Mouse (Mus musculus) embryo, embryonic 10 days (tissue): ENCODE measurements around the gene Plac9a.
"Not testable (repeated sequence)": the region's sequence is repeated elsewhere in the genome, so short reads cannot be mapped to it uniquely, and the experiment has no call there.

Experiments used
- DNase-seq: peaks from one replicate; pipeline ENCODE4 v3.0.0-alpha.2; 2015; ENCODE audit warnings: low spot score

Plac9a gene

DNA sequence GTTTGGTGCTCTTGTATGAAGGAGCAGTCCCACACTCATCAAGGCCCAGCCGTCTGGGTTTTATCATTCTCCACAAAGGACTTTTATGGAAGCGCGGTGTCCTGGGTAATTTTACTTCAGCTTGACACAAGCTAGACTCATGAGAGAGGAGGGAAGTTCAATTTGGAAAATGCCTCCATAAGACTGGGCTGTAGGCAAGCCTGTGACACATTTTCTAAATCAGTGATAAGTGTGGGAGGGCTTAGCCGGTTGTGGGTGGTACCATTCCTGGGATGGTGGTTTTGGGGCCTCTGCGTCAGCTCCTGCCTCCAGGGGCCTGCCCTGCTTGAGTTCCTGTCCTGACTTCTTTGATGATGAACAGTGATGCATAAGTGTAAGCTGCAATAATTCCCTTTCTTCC, 37.6 kb downstream of the Plac9a start:
- no peak for DNase-seq

DNA sequence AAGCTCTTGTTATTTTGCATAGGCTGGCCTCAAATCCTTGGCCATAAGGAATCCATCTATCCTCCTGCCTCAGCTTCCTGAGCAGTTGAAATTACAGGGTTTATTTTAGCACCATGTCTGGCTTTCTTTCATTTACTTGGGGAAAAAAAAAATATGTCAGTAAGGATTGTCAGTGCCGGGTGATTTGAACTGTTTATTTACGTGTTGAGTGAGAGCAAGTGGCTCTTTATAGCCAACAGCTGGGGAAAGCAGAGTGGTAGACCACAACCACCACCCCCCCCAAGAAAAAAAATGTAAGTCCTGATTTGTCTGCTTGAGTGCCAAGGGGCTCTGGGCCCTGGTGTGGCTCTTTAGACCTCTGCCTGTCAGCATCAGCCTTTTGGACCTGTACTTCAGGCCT, 39.2 kb downstream of the Plac9a start:
- no peak for DNase-seq

DNA sequence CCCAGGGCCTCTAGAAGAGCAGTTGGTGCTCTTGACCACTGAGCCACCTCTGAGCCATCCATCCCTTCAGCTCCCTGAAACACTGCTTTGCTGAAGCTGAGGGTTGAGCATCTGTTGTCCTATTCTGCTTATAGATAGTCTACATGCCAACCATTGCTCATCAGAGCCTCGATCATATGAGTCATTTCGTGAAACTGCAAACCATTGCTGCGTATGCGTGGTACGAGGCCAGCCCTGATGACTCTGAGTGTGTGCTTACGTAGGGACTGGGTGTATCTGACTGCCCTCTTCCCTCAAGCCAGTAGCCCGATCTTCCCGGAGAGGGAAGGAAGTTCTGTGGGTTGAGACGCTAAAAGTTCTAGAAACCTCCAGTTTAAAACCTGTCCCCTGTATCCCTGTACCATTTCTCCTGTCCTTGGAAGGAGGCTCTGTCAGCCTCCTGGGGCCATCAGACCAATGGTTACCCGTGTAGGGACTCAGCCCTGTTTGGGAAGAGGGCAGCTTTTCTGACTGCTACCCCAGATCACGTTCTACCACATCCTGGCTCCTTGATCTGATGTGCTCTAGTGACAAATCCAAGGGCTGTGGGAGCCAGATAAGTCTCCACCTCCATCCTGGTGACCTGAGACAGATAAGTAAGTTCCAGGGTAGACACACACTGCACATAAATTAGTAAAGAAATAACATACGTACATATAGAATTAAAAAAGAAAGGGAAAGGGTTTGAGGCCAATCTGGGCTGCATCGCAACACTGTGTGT, 40.9 kb downstream of the Plac9a start:
- no peak for DNase-seq

DNA sequence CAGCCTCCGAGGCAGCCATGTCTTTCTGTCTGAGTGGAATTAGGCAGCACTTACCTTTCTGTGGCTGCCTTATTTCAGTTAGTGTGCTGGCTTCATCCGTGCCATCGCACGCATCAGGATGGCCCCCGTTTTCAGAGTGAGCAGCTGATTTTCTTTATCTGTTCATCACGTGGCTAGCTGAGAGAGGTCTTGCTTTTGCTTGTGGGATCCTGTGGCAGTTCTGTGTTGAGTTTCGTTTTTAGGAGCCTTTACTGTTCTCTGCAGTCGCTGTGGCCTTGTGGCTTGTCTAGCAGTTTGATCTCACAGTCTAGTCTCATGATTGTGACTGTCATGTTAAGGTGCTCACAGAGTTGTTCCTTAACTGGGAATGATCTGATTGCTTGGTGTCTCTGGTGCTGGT, 45.0 kb downstream of the Plac9a start:
- no peak for DNase-seq

DNA sequence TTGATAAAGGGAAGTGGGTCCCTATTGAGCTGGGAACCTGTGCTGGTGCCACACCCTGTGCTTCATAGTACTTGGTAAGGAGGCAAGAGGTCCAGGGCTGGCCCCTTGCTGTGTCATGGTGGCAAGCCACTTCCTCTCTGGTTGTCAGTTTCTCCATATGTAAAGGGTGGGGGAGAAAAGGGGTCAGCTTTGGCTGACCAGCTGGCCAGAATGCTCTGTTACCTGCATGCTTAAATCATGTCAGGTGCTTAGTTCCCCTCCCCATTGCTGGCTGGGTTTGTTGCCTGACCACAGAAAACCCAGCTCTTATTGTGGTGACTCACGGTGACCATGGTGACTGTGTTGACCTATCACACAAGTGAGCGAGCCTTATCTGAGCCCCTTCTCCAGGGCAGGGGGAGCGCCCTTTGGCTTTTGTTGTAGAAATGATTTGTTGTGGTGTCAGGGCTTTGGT, 45.7 kb downstream of the Plac9a start:
- peak; percentile 28 for DNase-seq

DNA sequence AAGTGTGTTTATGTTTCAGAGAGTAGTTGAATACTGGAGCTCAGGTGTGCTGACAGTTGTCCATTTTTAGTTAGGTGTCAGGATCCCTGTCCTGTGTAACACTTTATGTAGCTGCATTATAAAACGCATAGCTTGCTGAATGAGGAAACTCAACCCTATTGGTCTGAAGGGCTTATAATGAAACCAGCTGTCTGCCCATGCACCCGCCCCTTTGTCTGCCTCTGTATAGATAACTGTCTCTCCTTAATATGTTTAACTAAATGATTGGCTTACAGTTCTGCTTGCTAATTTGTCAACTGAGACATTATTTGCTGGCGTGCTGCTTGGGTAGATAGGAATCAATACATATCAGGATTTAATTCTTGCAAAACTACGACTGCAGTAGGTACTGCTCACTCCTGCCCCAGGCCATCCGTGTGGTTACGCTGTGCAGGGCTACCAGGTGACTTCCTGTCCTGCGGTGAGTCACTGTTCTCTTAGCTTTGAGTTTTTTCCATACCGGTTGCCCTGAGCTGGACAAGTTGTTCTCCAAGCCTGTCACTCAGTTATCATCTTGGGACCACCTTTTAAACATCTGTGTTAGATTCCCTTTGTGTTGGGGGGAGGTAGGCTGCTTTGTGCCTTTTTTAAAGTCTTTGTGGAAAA, 47.5 kb downstream of the Plac9a start:
- no peak for DNase-seq

DNA sequence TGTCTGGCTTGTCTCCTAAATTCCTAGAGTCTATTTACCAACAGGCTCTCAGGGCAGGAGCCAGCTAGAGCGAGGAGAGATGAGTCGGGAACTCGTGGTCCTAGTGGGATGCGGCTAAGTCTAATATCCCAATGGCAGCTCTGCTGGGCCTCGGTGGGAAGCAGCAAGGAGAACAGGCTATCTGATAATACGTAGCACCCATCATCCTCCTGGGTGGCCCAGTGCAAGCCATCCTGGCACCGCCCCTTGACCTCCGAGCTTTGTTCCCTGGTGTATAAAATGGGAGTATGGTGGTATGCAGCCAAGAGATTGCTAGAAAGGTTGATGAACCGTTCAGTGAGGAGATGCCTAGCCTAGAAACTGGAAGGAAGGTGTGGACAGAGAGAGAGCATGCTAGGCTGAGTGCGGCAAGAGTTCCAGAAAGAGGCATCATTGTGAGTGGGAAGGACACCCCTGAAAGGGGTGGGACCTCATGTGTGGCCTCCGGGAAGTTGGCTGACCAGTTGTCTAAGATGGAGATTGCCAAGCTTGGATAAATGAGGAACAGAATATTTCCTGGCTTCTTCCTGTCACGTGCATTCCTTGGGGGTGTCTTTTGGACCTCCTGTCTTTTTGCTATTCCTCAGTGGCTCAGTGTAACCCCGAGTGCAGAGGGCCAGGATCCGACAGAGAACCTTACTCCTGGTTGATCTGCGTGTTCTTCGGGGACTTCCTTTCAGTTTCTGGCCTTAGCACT, 49.0 kb downstream of the Plac9a start:
- DNase-seq, result no peak

DNA sequence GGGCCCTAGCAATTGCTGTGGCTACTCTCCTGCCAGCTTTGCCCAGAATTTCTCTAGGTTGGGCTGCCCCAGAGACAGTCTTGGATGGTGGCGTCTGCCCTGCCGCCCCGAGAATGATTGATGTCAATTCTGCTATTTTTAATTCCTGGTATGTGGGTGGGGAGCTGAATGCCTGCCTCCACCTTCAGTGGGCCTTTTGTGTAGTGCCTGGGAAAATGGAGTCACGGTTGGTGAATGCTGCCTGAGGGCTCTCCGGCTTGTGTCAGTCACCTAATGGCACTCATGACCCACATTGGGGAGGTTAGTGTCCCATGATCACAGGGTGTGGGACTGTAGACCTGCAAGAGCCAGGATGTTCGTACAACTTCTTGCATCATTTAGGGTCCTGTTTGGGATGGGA, 49.6 kb downstream of the Plac9a start:
- no peak for DNase-seq

DNA sequence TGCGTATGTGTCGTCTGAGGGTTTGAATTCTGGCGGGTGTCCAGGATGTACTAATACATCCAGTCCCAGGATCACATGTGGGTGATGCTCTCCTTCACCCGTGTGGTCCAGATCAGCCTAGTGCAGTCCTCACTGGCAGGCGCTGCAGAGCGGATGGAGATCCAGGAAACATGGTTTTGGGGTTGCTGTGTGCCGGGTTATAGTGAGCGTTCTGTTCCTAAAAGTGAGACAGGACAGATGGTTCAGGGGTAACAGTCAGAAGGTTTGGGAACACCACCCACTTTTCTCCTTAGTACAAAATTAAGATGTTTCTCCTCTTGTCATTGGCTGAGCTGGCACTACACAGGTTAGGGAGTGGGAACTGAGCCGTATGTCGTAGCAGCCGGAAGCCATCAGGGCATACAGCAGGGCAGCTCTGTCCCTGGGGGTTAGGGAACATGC, 50.8 kb downstream of the Plac9a start:
- no peak for DNase-seq

DNA sequence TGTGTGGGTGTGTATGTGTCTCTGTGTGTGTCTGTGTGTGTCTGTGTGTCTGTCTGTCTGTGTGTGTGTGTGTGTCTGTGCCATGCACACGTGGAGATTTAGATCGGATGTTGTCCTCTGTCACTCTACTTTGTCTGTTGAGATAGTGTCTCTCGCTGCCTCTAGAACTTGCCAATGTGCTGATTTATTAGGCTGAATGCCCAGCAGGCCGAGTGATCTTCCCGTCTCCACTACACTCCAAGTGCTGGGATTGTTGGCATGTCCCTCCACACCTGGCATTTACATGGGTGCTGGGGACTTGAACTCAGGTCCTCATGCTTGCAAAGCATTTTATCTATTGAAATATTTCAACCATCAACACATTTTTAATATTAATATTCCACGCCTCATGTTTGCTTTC, 51.7 kb downstream of the Plac9a start:
- DNase-seq, result no peak

DNA sequence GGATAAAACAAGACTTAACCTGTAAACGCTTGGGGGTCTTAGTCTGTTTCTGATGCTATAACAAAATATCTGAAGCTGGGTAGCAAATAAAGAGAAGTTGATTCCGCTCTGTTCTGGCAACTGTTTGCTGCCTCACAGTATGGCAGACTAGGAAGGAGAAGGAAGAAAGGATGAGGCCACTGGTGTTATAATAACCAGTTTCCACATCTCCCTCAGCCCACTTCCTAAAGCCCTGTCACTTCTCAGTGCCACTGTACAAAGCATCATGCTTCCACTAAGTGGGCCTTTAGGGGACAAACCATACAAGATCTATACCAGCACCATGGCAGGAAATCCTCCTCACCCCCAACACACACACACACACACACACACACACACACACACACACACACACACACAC, 52.5 kb downstream of the Plac9a start:
- DNase-seq, result no peak

DNA sequence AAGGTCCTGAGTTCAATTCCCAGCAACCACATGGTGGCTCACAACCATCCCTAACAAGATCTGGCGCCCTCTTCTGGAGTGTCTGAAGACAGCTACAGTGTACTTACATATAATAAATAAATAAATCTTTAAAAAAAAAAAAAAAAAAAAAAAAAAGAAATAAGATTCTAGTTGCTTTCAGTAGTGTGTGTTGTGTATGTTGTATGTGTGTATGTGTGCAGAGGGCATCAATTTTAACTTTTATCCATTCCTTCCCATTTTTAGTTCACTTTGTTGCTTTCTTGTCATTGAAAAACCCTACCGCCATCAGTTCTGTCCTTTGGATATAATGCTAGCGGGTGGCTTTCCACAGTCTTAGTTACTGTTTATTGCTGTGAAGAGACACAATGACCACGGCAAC, 54.2 kb downstream of the Plac9a start:
- not testable (repeated sequence) for DNase-seq

DNA sequence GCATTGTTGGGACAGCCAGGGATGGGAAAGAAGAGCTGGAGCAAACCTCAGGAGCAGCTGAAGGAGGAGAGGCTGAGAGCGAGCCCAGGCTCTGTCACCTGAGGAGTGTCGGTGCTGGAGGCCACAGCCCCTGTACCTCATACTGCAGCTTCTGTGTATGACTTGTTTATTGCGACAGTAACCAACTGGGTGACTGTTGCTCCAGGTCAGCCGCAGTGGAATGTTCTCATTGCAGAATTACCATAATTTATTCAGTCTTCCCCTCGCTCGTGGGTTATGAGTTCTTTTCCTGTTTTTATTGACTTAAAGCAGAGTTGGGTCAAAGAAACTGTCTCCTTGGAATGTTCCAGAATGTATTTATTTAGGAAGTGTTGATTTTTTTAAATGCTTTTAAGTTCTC, 54.7 kb downstream of the Plac9a start:
- no peak for DNase-seq

DNA sequence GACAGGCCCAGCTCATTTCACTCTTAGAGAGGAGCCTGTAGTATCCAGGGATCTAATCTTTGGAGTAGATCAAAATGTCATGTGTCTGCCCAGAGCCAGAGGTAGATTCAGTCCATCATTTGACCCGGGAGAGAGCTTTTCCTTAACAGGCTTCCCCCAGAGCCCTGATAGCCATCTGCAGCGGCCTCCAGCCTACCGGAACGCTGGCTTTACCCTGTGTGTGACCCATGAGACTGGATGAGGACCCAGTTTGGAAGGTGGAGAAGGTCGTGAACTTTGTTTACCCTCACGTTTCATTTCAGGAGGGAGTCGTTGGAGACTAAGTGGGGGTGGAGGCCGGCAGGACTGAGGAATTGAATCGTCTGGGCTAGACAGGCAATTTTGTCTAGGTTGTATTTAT, 55.2 kb downstream of the Plac9a start:
- no peak for DNase-seq

DNA sequence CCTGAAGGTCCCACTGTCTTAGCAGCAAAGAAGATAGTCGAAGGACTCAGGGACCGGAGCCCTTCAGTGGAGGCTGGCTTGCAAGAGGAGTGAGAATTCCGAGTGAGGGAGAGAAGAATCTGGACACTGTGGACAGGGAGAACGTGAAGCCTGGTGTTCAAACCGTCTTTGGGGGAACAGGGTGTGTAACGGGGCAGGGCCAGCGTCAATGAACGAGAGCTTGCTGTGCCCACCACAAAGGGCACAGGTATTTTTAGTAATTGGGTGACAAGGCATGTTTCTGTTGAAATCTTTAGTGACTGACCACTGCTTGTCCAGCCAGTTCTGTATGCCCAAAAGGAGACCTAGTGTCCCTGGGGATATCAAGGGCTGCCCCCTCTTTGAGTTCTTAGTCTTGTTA, 56.4 kb downstream of the Plac9a start:
- no peak for DNase-seq

DNA sequence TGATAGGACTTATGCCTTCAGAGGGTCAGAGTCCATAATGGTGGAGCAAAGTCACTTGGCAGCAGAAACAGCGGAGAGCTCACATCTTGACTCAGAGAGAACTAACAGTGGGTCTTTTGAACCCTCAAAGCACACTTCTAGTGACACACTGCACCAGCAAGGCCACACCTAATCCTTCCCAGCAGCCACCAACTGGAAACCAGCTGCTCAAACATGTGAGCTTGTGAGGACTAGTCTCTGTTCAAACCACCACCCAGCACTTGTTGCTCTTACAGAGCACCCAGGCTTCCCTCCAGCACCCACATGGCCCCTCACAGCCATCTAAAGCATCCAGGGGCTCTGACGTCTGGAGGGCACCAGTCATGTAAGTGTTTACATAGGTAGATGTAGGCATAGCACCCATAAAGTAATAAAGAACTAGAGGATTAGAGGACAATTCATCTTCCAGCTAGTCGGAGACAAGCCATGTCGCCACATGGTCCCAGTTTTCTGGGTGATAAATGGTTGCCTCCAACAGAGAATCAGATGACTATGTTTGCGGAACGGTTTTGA, 57.0 kb downstream of the Plac9a start:
- DNase-seq, result no peak

DNA sequence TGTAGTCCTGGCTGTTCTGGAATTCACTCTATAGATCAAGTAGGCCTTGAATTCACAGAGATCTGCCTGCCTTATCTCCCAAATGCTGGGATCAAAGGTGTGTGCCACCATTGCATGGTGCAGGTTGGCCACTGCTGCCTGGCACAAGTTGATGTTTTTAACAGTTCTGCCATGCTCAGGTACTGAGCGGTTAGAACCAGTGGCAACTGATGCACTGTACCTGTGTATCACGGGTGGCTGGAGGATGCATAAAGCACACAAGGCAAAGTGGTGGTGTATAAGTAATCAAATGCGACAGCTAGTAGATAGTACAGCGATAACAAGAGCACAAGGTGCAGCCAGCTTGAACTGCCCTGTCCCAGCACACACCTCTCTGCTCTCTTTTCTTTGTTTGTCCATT, 58.5 kb downstream of the Plac9a start:
- DNase-seq, result no peak

DNA sequence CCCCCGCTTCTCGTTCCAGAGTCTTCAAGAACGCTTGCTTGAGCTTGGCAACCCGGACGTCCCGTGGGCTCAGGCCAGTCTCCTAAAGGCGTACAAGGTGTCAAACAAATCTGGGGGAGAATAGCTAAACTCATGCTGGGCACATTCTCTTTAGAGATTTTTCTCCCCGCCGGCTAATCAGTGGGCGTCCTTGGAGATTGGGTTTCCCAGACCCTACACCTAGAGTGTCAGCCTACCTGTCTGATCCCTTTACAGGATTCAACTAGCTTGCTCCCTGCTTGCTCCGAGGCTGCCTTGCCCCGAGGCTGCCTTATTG, 60.3 kb downstream of the Plac9a start:
- DNase-seq, result no peak

DNA sequence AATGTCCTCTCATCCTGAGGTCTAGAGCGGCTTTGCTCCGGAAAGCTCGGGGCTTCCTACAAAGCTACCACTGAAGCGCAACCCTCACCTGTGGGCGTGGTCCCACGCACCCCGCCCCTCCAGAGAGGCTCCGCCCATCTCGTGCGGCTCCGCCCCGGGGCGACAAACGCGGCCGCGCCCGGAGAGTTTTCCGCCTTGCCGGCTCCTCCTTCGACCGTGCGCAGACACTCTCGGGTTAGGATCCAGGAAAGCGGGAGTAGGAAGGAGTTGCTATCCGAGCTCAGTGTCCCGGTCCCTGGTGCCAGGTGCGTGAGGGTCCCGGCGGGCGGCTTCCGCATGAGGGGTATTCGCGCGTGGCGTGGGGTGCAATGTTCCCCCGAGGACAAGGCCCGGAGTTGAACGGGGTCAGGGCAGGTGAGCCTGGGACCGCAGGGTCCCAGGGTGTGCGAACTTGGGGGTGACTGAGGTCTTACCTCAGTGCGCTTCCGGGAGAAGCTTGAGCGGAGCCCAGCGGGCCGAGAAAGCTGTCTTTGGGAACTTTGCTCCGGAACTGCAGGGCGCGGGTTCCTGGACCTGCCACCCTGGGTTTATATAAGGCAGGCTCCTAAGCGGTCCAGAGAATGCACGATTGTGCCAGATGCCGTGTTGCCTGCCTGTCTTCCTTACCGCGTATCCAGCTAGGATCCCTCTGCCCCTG, 60.8 kb downstream of the Plac9a start, which contains the start of gene Anxa11:
TSS of gene Anxa11 (plus strand) at position 166 of the 697 bp plus-strand sequence.
- DNase-seq, result peak; percentile 83

DNA sequence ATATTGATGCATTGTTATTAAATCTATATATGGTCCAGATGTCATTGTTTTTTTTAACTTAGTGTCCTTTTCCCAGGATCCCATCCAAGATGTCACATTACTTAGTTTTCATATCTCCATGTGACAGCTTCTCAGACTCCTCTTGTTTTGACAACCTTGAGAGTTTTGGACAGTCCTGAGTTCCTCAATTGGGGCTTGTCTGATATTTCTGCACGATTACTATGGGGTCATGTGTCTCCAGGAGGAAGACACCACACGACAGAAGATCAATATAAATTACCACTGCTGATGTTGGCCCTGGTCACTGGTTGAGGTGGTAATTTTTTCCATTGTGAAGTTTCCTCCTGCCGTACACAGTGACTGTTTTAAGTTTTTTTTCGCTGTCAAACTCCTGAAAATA, 61.3 kb downstream of the Plac9a start:
- DNase-seq, result no peak

DNA sequence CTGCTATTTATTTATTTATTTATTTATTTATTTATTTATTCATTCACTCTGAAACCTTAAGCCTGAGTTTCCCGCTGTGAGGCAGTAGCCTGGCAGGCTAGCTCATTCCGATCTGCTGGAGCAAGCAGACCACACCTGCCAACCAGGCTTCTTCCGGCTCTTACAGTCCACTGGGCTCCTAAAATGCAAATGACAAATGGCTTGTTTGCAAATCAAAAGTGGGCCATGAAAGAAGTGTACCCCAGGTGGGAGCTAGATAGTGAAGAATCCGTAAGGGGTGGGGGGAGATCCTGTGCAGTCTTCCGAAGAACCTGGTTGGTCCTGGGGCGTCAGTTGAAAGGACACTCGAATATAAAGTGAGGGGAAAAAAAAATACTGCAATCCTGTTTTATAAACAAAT, 61.9 kb downstream of the Plac9a start:
- no peak for DNase-seq

DNA sequence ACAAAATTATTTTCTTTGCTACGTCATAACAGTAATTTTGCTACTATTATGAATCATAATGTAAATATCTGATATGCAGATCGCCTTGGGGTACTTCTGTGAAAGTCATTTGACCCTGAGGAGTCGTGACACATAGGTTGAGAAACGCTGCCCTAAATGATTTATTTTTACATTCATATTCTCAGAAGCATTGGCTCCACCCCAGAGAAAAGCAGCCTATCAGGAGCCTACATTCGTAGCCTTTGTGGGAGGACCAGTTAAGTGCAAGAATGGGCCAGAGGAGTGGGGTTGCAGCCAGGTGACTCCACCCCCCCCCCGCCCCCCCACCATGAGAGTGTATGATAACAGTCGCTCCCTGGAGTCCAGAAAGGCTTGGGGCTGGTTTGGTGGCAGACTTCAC, 63.1 kb downstream of the Plac9a start:
- no peak for DNase-seq
